Mouse (Mus musculus): ENCODE results near the gene Tom1.

Tom1 gene

DNA sequence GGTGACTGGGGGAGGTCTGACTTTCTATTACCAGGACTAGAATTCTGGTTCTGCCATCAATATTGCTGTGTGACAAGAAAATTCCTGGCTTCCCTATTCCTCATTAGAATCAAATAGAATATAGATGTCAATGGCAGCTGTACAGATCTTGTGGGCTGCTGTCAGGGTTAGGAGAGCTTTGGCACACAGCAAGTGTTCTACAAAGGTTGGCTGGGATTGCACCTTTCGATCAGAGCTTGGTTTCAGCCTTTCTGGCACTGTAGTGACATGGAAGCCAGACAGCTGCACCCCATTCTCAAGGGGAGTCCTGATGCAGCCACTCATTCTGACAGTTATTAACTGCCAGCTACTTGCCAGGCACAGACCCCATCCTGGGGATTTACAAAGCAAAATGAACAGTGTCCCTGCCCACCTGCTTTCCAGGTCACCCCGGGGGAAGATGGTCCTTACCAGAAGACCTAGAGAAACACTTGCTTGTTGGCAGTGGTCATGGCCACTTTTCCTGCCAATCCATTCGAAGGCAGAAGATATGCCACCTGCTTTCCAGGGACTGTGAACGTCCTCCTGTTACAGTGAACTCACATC, 57.4 kb downstream of the Tom1 start:
- no peak for DNase-seq

DNA sequence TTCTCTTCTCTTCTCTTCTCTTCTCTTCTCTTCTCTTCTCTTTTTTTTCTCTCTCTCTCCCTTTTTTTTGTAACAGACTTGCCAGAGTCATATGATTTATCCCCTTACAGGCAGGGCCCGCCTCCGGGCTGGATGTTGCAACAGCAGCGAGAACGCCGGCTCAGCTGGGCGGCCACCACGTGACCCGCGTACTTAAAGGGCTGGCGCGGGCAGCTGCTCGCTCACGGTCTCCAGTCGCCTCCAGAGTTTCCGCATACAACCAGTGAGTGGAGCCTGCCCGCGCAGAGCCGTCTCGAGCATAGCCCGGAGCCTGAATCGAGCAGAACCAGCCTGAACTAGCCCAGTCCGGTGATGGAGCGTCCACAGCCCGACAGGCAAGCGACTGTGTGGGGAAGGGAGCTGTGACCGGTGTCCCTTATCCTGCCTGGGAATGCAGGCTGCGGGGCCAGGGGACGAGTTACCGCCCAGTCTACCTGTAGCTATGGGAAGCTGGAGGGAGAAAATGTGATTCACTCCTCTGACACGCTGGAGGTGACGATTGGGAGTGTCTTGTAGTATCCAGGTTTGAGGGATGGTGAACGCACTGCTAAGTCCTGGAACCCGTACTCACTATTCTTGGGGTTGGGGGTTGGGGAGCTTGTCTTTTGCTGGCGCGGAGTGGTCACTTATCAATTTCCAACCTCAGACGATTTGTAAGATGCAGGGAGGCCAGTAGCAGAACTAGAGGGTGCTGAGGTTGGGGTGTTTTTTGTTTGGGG, 60.1 kb downstream of the Tom1 start, which contains the start of gene Hmox1:
TSS of gene Hmox1 (plus strand) at position 223 of the 758 bp plus-strand sequence.
- peak; percentile 92 for DNase-seq

DNA sequence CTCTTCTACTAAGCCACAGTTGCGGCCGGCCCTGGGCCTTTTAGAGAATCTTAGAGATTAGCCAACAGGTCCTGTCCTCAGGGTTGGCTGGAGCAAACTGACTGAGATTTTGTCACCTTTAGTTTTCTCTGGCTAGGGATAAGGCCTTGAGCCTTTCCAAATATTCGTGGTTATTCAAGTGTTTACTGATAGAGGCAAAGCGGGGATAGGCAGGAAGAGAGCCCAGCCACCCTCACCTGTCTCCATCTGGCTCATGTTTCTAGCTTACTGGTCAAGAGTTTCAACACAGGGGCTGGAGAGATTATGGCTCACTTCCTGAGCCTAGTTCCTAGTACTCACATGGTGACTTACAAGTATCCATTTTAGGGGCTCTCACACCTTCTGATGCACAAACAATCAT, 69.5 kb downstream of the Tom1 start:
- no peak for DNase-seq

DNA sequence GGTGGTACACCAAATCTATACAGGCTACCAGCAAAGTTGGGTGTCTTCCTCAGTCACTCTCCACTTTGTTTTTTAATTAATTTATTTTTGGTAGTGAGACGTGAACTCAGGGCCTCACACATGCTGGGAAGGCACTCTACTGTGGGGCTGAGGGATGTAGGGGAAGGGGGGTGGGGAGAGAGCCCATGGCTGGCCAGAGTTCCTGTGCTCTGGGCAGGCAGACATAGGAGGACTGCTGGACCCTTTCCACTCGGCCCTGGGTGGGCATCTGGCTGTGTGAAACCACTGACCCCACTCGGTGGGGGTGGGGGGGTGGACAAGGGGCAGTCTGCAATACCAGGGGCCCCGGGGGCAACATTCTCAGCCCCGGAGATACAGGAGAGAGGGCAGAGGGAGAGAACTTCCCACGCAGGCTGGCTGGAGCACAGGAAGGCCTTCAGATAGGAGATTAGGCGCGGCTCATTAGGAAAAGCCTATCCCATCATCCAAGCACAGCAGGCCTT, 69.9 kb downstream of the Tom1 start:
- no peak for DNase-seq

DNA sequence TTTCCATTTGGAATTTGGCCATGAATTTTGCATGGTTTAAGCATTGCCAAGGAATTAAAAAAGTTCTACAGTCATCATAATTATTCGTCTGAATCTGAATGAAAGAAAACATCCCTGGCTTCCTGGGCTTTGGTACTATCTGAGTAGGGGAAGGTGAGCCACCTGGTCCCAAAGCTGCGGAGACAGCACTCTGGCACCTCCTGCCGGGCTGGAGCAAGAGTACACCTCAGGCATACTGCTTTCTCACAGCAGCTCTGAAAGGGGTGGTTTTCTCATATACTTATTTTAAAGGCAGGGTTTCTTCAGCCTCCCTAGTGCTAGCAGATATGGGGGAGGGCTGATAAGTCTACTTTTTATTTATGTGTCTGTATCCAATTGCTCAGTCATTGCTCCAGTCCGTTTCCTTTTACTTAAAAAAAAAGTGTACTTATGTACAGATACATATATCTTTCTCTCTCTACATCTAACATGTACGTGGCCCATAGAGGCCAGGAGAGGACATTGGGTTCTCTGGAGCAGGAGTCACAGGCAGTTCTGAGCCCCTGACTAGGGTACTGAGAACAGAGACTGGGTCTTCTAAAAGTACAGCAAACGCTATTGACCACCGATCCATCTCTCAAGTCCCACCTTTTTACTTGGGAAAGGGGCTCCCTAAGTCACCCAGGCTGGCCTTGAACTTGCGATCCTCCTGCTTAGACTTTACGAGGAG, 75.2 kb downstream of the Tom1 start:
- DNase-seq, result peak; percentile 85

DNA sequence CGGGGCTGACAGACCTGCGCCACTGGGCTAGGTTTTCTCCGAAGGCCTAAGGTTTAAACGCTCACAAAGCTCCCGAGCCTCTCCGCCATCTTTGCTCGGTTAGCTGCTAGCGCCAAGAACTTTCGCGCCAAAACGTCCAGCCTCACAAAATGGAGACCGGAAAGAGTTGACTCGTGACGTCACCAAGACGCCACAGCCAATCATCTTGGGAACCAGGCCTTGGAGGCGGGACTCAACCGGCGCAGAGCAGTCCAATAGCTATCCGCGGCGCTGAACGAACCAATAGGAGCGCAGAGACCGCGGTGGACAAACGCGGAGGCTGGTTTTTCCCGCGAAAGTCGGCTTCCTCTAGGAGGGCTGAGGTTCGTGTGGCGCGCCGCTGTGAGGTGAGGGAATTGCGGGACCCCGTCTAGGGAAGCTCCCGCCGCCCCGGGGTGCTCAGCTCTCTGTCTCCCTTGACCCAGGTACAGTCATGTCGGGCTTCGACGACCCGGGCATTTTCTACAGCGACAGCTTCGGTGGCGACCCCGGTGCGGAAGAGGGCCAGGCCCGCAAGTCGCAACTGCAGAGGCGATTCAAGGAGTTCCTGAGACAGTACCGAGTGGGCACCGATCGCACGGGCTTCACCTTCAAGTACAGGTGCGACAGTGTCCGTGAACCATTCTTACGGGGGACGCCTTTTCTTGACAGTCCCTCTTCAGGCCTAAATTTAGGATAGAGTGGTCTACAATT, 75.9 kb downstream of the Tom1 start, which contains the start of gene Mcm5:
TSS of gene Mcm5 (plus strand) at position 334 of the 732 bp plus-strand sequence.
- peak; percentile 99 for DNase-seq

DNA sequence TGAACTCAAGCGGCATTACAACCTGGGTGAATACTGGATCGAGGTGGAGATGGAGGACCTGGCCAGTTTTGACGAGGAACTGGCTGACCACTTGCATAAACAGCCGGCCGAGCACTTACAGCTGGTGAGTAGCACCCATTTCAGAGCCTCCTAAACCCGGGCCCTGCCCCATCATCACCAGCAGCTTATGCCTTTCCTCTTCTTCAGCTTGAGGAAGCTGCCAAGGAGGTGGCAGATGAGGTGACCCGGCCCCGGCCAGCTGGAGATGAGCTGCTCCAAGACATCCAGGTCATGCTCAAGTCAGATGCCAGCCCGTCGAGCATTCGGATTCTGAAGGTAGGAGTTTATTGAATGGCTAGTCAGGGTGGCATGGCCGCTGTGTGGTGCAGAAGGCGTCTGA, 76.6 kb downstream of the Tom1 start:
- no peak for DNase-seq

DNA sequence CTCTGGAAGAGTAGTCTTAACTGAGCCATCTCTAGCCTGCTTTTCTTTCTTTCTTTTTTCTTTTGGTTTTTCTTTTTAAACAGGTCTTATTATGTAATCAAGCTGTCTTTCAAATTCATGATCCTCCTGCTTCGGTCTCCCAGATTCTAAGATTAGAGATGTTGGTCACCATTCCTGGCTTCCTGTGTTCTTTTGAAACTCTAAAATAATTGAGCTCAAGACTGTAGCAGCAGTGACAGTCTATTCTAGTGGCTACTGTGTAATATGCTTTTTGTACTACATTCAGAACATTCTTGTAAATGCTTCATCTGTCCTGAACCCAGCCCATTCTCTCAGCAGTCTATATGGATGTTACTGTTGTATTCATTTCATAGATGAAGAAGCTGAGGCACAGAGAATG, 85.0 kb downstream of the Tom1 start:
- no peak for DNase-seq

DNA sequence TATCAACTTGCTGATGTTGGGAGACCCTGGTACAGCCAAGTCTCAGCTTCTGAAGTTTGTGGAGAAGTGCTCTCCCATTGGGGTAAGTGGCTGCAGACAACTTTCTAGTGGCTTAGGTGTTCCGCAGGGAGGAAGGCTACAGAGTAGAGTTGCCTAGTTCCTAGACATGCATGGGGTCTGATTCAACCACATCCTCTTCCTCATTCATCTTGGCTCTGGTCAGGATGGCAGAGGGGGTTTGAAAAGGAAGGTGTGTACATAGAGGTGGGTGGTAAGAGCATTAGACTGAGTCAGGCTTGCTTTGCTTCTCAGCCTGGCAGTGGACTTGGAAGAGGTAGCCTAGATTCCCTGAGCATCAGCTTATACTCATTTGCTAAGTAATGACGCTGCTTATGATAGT, 85.8 kb downstream of the Tom1 start:
- no peak for DNase-seq
